Mouse (Mus musculus) embryonic facial prominence, embryonic 13.5 days (tissue): ENCODE data around the gene Manea. TPM values are rescaled to one million over a fixed set of nuclear protein-coding genes. Genes with fewer than 3 reads are reported as not detected.
A peak's percentile ranks its signal among the peaks of the same experiment; 100 is the strongest.
"Not testable (repeated sequence)": the region's sequence is repeated elsewhere in the genome, so short reads cannot be mapped to it uniquely, and the experiment has no call there.

Experiments used
- ATAC-seq: fragments of 200-750 bp; cut with Nextera tagmentation; 2 replicates; pipeline ENCODE4 v1.8.0; 2017; ENCODE audit warnings: low read depth; ENCODE audit not compliant: insufficient number of reproducible peaks, insufficient read depth, low FRiP score, low TSS enrichment
- H3K27ac ChIP-seq: fragments of 300-500 bp; sonication (generic); 2 replicates; pipeline ENCODE4 v1.5.1; 2015; ENCODE audit warnings: moderate library complexity, mild to moderate bottlenecking, inconsistent platforms
- H3K27me3 ChIP-seq: fragments of 300-500 bp; sonication (generic); 2 replicates; pipeline ENCODE4 v1.6.1; 2015; ENCODE audit warnings: mild to moderate bottlenecking, inconsistent platforms
- H3K36me3 ChIP-seq: fragments of 300-500 bp; sonication (generic); 2 replicates; pipeline ENCODE4 v1.6.1; 2015; ENCODE audit warnings: mild to moderate bottlenecking, inconsistent platforms
- H3K4me1 ChIP-seq: fragments of 300-500 bp; sonication (generic); 2 replicates; pipeline ENCODE4 v1.6.1; 2015; ENCODE audit warnings: inconsistent platforms
- H3K4me2 ChIP-seq: fragments of 300-500 bp; sonication (generic); 2 replicates; pipeline ENCODE4 v1.6.1; 2015; ENCODE audit warnings: moderate library complexity, mild to moderate bottlenecking, inconsistent platforms
- H3K4me3 ChIP-seq: fragments of 300-500 bp; sonication (generic); 2 replicates; pipeline ENCODE4 v1.5.1; 2015; ENCODE audit warnings: mild to moderate bottlenecking, inconsistent platforms
- H3K9ac ChIP-seq: fragments of 300-500 bp; sonication (generic); 2 replicates; pipeline ENCODE4 v1.6.1; 2015; ENCODE audit warnings: mild to moderate bottlenecking, inconsistent platforms
- H3K9me3 ChIP-seq: fragments of 300-500 bp; sonication (generic); 2 replicates; pipeline ENCODE4 v1.6.1; 2016; ENCODE audit warnings: inconsistent platforms
- WGBS: fragments of 180-500 bp; shearing (Covaris S2); methylation state at CpG from one replicate; pipeline ENCODE4 v1.1.7; 2015; ENCODE audit warnings: mixed read lengths; 5-methylcytosine and 5-hydroxymethylcytosine counted together
- polyA plus RNA-seq: library from polyadenylated mRNA; unstranded; fragments of >200 nt; fragmentation: Nextera tagmentation; extraction: Ambion mirVana; gene quantifications from 2 replicates; pipeline ENCODE4 v1.2.1, GENCODE M21; 2015

The Manea gene
- polyA plus RNA-seq, result 10.8 and 11.7 TPM in 2 replicates

- Histone ChIP-seq H3K27me3 (no peaks in the 10 kb centered on the region), H3K9ac (peak within 1 kb of the TSS; percentile 88), H3K4me2 (peak within 1 kb of the TSS; percentile 66), H3K27ac (peak within 1 kb of the TSS; percentile 86), H3K36me3 (no peaks in the 10 kb centered on the region), H3K4me1 (0 out of 2 replicates have a peak, but pooled peaks cover 7% of the 10 kb centered on the region), H3K9me3 (no peaks in the 10 kb centered on the region), H3K4me3 (peak within 1 kb of the TSS; percentile 84)
- ATAC-seq, result peak; percentile 97
- under 1% methylated on average over 51 of the region's 52 CpGs for WGBS
These were observed at the start of gene Manea for GRCm38 (mm10) chr4:26346443-26347106. Manea (minus strand) TSS chr4:26346891.

GRCm38 (mm10) chr4:26354616-26355015, 7.9 kb upstream of the Manea start:
- Histone ChIP-seq H3K9ac (no peak overlapping the region), H3K27me3 (no peaks in the 10 kb centered on the region), H3K36me3 (no peaks in the 10 kb centered on the region), H3K27ac (no peak overlapping the region), H3K4me3 (no peak overlapping the region), H3K4me1 (no peaks in the 10 kb centered on the region), H3K9me3 (no peaks in the 10 kb centered on the region), H3K4me2 (no peak overlapping the region)
- 81% methylated on average over 2 of the region's 2 CpGs for WGBS
- ATAC-seq, result no peak

- H3K4me3 ChIP-seq, result no peak overlapping the region
- no peak overlapping the region for H3K4me2 ChIP-seq
- H3K9me3 ChIP-seq, result no peaks in the 10 kb centered on the region
- H3K27me3 ChIP-seq, result no peaks in the 10 kb centered on the region
- no peaks in the 10 kb centered on the region for H3K4me1 ChIP-seq
- WGBS, result 37% methylated on average over 2 of the region's 2 CpGs
- ATAC-seq, result no peak
- H3K27ac ChIP-seq, result no peak overlapping the region
- H3K36me3 ChIP-seq, result no peaks in the 10 kb centered on the region
- H3K9ac ChIP-seq, result no peak overlapping the region
These were observed 7.0 kb upstream of the Manea start for GRCm38 (mm10) chr4:26353643-26354231.

- Histone ChIP-seq H3K27me3 (no peaks in the 10 kb centered on the region), H3K4me1 (0 out of 2 replicates have a peak, but pooled peaks cover 7% of the 10 kb centered on the region), H3K9me3 (no peaks in the 10 kb centered on the region), H3K36me3 (no peaks in the 10 kb centered on the region), H3K9ac (no peak overlapping the region), H3K4me3 (no peak overlapping the region), H3K4me2 (no peak overlapping the region), H3K27ac (no peak overlapping the region)
- ATAC-seq, result no peak
- WGBS, result 54% methylated on average over 2 of the region's 2 CpGs
These were observed 548 bp upstream of the Manea start for GRCm38 (mm10) chr4:26347239-26347638.

GRCm38 (mm10) chr4:26345741-26346442, 799 bp downstream of the Manea start:
- Histone ChIP-seq H3K4me1 (0 out of 2 replicates have a peak, but pooled peaks cover 7% of the 10 kb centered on the region), H3K9me3 (no peaks in the 10 kb centered on the region), H3K27me3 (no peaks in the 10 kb centered on the region), H3K36me3 (no peaks in the 10 kb centered on the region), H3K9ac (peak overlapping the region; percentile 88), H3K27ac (peak overlapping the region; percentile 86), H3K4me3 (peak overlapping the region; percentile 84), H3K4me2 (peak overlapping the region; percentile 66)
- 3% methylated on average over 16 of the region's 16 CpGs for WGBS
- no peak for ATAC-seq

GRCm38 (mm10) chr4:26345080-26345479, 1.6 kb downstream of the Manea start:
- Histone ChIP-seq H3K27me3 (no peaks in the 10 kb centered on the region), H3K4me3 (0 out of 2 replicates have a peak overlapping the region, but pooled peaks have one; percentile 13), H3K4me2 (peak overlapping the region; percentile 66), H3K27ac (no peak overlapping the region), H3K9ac (no peak overlapping the region), H3K36me3 (0 out of 2 replicates have a peak, but pooled peaks cover 4% of the 10 kb centered on the region), H3K4me1 (0 out of 2 replicates have a peak, but pooled peaks cover 7% of the 10 kb centered on the region), H3K9me3 (no peaks in the 10 kb centered on the region)
- no peak for ATAC-seq
- WGBS, result 65% methylated on average over 3 of the region's 3 CpGs

GRCm38 (mm10) chr4:26342346-26342745, 4.3 kb downstream of the Manea start:
- Histone ChIP-seq H3K4me2 (no peak overlapping the region), H3K27me3 (no peaks in the 10 kb centered on the region), H3K9me3 (no peaks in the 10 kb centered on the region), H3K36me3 (0 out of 2 replicates have a peak, but pooled peaks cover 6% of the 10 kb centered on the region), H3K9ac (no peak overlapping the region), H3K4me3 (no peak overlapping the region), H3K27ac (no peak overlapping the region), H3K4me1 (0 out of 2 replicates have a peak, but pooled peaks cover 7% of the 10 kb centered on the region)
- no peak for ATAC-seq

- WGBS, result 88% methylated on average over 5 of the region's 5 CpGs
These were observed 8.1 kb downstream of the Manea start for GRCm38 (mm10) chr4:26338604-26339003.

GRCm38 (mm10) chr4:26336563-26336962, 10.1 kb downstream of the Manea start:
- no peak overlapping the region for H3K4me3 ChIP-seq
- H3K36me3 ChIP-seq, result 0 out of 2 replicates have a peak, but pooled peaks cover 6% of the 10 kb centered on the region
- ATAC-seq, result no peak
- H3K27me3 ChIP-seq, result no peaks in the 10 kb centered on the region
- H3K4me2 ChIP-seq, result no peak overlapping the region
- H3K4me1 ChIP-seq, result no peaks in the 10 kb centered on the region
- no peak overlapping the region for H3K27ac ChIP-seq
- no peak overlapping the region for H3K9ac ChIP-seq
- WGBS, result 97% methylated on average over 5 of the region's 5 CpGs
- H3K9me3 ChIP-seq, result no peaks in the 10 kb centered on the region

More at GRCm38 (mm10) chr4:26338604-26339003, 8.1 kb downstream of the Manea start:
- no peaks in the 10 kb centered on the region for H3K27me3 ChIP-seq
- no peaks in the 10 kb centered on the region for H3K9me3 ChIP-seq
- H3K27ac ChIP-seq, result no peak overlapping the region
- H3K9ac ChIP-seq, result no peak overlapping the region
- no peaks in the 10 kb centered on the region for H3K4me1 ChIP-seq
- 0 out of 2 replicates have a peak, but pooled peaks cover 6% of the 10 kb centered on the region for H3K36me3 ChIP-seq
- H3K4me3 ChIP-seq, result no peak overlapping the region
- no peak overlapping the region for H3K4me2 ChIP-seq
- ATAC-seq, result no peak

GRCm38 (mm10) chr4:26304731-26305130, 42.0 kb downstream of the Manea start:
- H3K36me3 ChIP-seq, H3K27ac ChIP-seq, ATAC-seq, H3K27me3 ChIP-seq, H3K4me1 ChIP-seq, H3K4me3 ChIP-seq, H3K9me3 ChIP-seq, H3K9ac ChIP-seq, H3K4me2 ChIP-seq: not testable (repeated sequence)
- 85% methylated on average over 1 of the region's 1 CpGs for WGBS

- 44% methylated on average over 1 of the region's 1 CpGs for WGBS
- H3K4me3 ChIP-seq, result no peak overlapping the region
These were observed 69.5 kb downstream of the Manea start for GRCm38 (mm10) chr4:26277112-26277716.

More at GRCm38 (mm10) chr4:26277112-26277716, 69.5 kb downstream of the Manea start:
- H3K4me2 ChIP-seq, result no peak overlapping the region
- no peak overlapping the region for H3K9ac ChIP-seq
- no peaks in the 10 kb centered on the region for H3K36me3 ChIP-seq
- no peaks in the 10 kb centered on the region for H3K27me3 ChIP-seq
- no peaks in the 10 kb centered on the region for H3K9me3 ChIP-seq
- H3K4me1 ChIP-seq, result no peaks in the 10 kb centered on the region
- no peak overlapping the region for H3K27ac ChIP-seq
- no peak for ATAC-seq
